Mouse (Mus musculus): ENCODE results near the gene Ak5.
"Not testable (repeated sequence)": the region's sequence is repeated elsewhere in the genome, so short reads cannot be mapped to it uniquely, and the experiment has no call there.

Gene Ak5

DNA sequence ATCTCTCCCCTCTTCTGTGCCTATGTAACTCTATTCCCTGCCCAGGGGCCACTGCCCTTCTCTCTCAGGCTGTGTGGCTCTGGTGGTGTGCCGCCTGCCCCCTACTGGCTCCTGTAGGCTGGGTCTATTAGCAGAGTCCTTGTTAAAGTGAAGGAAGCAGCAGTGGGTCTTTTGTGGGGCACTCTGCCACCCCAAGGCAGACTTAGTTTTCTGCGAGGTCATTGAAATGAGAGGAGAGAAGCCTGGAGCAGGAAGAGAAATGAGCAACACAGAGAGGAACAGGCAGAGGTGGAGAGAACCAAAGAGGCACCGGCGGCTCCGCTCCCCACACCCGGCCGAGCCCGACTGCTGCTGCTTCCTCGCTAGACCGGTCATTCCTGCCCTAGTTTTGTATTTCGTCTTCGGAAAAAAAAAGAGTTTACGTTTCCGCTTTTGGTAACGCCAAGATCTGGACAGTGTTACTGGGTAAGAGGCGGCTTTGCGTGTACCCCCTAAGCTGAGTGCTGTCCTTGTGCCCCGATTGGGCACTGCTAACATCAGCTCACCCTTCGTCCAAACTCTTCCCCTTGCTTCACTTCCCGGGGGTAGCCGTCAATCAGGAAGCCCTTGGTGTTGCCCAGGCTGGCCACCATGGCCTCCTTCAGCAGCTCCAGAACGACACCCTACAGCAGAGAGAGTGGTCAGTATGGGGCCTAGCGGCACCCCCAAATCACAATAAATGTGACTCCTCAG is 190.2 kb downstream of the Ak5 start:
- peak in 1 of 2 experiments; percentile 44 for DNase-seq (ENCODE audit: low spot score in 2 of 2)

DNA sequence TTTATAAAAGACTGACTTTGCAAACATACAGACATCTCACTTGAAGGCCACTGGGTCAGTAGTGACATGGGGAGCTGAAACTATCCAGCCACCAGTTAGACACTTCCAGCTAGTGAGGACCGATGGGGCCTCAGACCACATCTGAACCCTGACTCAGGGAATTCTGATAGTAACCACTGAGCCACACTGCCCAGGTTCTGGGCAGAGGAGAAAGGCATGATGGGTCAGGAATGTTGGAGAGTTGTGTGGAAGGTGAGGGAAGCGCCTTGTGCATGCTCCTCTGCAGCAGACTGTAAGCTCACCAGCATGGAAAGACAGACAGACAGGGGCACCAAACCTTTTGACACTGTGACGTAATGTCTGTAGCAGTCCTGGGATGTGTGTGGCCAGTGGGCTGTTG is 192.3 kb downstream of the Ak5 start:
- no peak for DNase-seq (ENCODE audit: low spot score in 2 of 2)

DNA sequence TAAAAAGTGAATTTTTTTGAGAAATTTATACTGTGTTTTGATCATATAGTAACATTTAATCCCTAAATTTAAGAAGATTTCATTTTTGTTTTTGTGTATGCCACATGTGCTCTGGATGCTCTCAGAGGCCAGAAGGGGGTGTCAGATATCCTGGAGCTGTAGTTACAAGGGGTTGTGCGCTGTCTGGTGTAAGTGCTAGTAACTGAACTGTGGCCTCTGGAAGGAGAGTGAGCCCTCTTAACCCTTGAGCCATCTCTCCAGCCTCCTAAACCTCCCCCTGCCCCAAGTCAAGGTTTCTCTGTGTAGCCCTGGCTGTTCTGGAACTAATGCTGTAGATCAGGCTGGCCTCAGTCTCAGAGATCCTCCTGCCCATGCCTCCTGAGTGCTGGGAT is 192.9 kb downstream of the Ak5 start:
- DNase-seq (ENCODE audit: low spot score in 2 of 2), result no peak

DNA sequence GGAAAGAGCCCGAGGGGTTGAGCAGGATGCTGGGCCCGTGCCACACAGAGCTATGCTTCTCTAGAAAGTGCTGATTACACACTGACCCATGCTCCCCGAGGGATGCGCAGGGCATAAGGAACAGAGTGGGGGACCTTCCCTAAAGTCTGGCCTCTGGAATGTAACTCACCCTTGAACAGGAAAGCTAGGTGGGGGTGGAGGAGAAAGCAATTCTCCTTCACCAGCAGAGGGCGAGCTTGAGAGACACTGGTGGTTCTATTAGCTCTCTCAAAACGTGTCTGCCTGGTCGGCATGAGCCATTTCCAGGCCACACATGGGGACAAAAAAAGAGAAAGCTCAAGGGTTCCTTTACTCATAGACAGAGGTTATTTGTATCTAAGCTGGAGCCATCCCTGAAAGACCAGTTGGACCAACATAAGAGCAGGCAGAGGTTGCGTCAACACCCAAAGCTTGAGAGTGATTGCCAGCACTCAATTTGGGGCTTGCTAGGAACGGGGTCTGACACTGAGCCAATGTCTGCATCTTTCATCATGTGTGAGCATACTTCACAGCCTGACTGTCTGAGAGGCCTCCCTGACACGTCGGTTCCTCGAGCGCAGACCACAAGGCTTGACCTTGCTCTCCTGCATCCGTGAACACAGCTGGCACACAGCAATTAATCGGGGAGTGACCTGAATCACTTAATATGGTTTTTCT is 193.4 kb downstream of the Ak5 start:
- DNase-seq (ENCODE audit: low spot score in 2 of 2), result peak; percentile 42 to 50

DNA sequence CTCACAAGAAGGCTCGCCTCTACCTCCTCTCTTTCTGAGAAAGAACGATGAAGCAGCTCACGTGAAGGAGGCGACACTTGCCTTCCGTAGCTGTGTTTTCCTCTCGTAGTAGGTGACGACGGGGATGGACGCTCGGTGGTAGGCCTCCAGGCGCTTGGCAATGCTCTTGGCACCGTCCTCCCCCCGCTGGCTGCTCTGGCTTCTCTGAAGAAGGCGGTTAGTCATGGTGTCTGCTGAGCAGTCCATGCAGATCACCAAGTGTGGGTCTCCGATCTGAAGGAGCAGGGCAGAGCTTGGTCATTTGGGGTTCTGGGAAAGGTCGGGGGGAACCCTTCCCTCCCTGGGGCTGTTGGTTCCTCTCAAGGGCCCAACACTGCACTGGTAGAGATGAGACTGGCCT is 195.5 kb downstream of the Ak5 start:
- DNase-seq (ENCODE audit: low spot score in 2 of 2), result no peak

DNA sequence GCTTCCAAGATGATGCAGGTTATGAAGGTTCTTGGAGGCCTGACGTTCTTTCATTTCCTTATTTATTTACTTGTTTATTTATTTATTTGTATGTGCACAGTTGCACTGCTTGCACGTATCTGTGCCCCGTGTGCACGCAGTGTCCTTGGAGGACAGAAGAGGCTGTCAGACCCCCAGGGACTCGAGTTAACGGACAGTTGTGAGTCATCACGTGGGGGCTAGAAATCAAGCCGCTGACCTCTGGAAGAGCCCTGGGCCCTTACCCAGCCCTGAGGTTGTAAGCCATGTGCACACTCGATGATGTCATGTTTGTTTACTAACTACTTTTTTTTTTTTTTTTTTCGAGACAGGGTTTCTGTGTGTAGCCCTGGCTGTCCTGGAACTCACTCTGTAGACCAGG is 197.8 kb downstream of the Ak5 start:
- no peak for DNase-seq (ENCODE audit: low spot score in 2 of 2)

DNA sequence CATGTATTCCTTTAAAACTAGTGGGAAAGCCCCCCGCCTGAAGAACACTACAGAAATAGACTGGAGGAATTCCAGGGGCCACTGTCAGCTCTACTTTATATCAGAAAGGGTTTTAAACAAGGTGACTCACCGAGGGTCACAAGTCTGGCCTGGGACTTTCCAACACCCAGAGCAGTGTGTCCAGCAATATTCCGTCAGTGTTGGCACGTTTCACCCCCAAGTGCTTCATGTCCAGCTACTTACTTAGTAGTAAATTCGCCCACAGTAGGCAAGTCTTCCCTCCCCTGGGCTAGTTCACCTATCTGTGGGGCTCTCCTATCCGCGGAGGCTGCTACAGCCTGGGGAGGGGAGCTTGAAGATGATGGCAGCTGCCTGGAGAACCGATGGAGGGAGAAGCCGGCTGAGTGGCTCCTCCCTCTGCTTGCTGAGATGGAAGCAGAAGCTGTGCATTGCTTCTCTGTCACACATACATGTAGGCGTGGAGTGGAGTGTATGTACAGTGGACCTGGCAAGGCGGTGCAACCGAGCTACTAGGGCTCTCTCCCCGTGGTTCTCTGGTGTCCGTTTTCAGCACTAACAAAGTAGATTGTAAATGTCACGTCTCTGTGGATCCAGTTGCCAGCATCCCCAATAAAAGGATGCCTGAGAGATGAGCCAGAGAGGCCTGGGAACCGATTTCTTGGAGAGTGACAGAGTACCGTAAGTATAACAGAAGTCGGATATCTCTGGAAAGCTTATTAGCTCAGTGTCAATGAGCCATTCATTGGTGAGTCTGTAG is 198.5 kb downstream of the Ak5 start:
- DNase-seq (ENCODE audit: low spot score in 2 of 2), result no peak

GRCm38 (mm10) chr3:152468569-152469041 is 199.6 kb downstream of the Ak5 start:
- DNase-seq (ENCODE audit: low spot score in 2 of 2), result no peak

- no peak for DNase-seq (ENCODE audit: low spot score in 2 of 2)
These were observed 200.1 kb downstream of the Ak5 start for GRCm38 (mm10) chr3:152468032-152468431.

DNA sequence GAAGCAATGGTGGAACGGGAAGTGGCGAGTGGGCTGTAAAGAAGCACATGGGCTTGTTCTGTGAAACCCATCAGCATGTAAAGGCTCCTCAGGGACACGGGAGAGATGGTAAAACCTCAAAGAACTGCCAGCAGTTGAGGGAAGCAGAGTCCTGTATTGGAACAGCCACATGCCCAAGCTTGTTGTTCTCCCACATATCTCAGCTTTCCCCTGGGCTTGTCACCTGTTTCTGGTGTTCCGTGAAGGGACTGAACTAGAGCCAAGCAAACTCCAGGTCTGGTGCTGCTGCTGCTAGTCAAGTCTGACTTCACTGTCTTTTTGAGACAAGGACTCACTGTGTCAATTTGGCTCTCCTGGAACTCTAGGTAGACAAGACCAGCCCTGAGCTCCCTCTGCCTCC is 200.8 kb downstream of the Ak5 start:
- no peak for DNase-seq (ENCODE audit: low spot score in 2 of 2)

DNA sequence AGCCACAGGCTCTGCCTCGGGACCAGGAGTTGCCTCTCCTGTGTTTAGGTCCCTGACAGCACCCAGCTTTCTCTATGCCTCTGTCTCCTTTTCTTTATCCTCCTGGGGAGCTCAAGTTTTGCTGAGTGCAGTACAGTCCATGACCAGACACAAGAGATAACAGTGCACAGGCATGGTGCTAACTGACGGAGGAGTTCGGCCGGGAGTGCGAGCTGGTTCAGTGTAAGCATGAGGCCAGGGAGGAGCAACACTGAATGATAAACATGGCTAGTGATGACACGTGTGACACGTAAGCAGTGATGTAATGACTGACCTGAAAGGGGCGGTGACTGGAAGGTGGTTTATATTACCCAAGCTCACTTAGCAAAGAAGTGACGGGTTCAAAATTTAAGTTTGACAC is 201.3 kb downstream of the Ak5 start:
- no peak for DNase-seq (ENCODE audit: low spot score in 2 of 2)

- no peak for DNase-seq (ENCODE audit: low spot score in 2 of 2)
These were observed 202.8 kb downstream of the Ak5 start for GRCm38 (mm10) chr3:152465338-152465737.

GRCm38 (mm10) chr3:152464462-152464861 is 203.7 kb downstream of the Ak5 start:
- DNase-seq (ENCODE audit: low spot score in 2 of 2), result no peak

- DNase-seq (ENCODE audit: low spot score in 2 of 2), result no peak
These were observed 205.3 kb downstream of the Ak5 start for GRCm38 (mm10) chr3:152462900-152463299.

DNA sequence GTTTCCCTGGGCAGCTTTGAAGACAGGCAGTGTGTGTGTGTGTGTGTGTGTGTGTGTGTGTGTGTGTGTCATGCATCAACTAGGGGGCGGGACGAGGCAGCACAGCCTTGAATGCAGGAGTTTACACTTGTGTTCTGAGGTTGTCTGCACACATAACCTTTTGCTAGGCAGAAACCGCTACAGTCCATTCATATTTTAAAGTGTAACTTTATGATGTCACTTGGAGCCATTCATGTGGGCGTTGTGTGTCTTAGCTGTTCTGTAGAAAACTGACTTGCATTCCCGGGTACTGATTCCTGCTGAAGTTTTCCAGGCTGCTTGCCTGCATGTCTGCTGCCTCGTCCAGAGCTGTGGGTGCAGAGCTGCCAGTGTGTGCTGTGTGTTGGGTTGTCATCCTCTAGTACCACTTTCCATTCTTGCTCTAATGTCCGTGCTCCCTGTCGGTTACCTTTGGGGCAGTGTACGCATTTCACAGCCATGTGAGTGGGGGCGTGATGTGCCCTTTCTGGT is 206.1 kb downstream of the Ak5 start:
- DNase-seq (ENCODE audit: low spot score in 2 of 2), result peak in 1 of 2 experiments; percentile 43

- no peak for DNase-seq (ENCODE audit: low spot score in 2 of 2)
These were observed 207.4 kb downstream of the Ak5 start for GRCm38 (mm10) chr3:152460802-152461201.

DNA sequence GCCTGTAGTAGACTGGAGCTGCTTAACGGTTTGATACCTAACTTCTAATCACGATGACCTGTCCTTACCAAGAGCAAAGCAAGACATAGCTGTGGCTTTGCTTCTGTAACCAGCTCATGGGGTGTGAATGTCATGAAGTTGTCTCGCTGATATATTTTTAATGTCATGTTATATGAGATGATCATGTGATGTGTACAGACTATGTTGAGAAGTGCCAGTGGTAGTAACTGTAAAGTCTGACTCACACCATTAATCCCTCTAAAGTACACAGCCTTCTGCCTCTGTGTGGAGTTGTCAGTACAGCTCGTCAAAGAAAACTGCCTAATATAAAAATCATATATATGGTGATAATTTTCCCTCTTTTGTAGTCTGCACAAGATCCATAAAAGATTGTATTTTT is 209.3 kb downstream of the Ak5 start:
- not testable (repeated sequence) for DNase-seq (ENCODE audit: low spot score in 2 of 2)

DNA sequence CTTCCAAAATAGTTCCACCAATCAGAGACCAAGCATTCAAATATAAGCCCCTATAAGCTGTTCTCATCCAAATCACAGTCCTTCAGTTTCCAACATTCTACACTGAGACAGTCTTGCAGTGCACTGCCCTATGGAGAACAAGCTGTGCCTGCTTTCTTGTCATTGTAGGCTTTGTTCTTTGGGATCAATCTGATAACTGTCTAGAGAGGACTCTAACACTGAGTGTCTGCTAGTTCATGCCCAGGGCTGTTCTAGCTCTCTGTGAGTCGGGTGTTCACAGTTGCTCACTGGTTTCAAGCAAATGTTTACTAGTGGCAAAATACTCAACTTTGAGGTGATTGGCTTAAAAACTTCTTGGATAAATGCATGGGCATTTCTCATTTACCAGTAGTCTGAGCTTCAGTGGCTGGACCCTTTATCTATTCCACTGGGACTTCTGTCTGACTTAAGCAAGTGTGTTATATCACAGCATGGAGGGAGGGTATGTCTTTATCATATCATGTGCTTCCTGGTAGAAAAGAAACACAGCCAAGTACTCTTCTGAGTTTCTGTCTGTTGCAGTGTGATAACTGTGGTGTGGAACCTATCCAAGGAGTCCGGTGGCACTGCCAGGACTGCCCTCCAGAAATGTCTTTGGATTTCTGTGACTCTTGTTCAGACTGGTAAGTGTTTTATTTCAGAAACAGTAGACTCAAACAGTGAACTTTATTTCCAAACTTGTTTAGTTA is 210.7 kb downstream of the Ak5 start:
- no peak for DNase-seq (ENCODE audit: low spot score in 2 of 2)

DNA sequence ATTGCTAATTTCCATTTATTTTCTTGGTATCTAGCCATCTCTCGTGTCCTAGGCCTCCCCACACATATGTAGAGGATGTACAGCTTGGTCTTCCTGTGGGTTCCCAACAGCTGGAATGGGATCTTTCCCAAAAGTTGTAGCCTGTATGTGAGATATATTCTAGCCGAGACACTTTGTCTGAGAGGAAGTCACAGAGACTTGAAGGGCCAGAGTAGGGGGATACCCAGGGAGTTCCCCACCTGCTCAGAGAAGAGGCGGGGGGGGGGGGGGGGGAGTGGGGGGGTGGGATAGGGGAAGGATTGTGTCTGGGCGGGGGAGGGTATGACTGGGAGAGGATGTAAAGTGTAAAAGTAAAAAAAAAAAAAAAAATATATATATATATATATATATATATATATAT is 215.0 kb downstream of the Ak5 start:
- DNase-seq (ENCODE audit: low spot score in 2 of 2), result no peak

DNA sequence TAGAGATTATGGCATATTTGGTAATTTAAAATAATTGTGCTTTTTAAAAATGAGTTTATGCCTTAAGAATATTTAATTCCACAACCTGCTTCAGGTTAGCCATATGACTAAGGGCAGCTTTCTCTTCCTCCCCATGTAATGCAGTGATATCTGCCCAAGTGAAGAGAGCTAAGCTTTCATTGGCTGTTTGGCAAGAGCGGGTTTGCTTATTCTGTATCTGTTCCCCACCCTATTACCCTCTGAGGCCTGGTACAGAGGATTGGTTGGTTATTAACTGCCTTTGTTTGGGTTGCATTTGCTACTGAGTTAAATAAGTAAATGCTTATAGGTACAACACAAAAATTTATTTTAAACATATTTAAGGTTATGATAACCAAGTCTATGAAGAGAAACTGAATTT is 221.2 kb downstream of the Ak5 start:
- no peak for DNase-seq (ENCODE audit: low spot score in 2 of 2)

- no peak for DNase-seq (ENCODE audit: low spot score in 2 of 2)
These were observed 224.0 kb downstream of the Ak5 start for GRCm38 (mm10) chr3:152444114-152444513.

- no peak for DNase-seq (ENCODE audit: low spot score in 2 of 2)
These were observed 225.4 kb downstream of the Ak5 start for GRCm38 (mm10) chr3:152442795-152443194.
